Mouse (Mus musculus): Measurements from ENCODE around the gene Prdm15.

Prdm15 gene

DNA sequence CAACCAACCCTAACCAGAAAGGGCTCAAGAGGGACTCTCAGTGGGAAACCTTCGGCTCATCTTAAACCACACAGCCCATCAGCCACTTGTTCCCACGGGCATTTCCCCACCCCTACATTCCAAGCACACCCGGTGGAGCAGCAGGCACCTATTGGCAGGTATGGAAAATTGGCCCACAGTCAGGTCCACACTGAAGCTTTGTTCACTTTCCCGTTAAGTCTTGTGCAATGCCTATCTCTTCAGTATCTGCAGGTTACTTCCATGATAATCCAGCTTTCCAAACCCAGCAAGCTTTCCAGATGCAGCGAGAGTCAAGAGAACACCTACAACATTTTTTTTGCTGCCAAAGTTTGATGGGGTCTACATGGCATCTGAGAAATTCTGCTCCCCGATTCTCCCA lies 103.2 kb downstream of the Prdm15 start:
- no peak for DNase-seq (ENCODE audit: low spot score)

Measured in urinary bladder, postnatal 25 days (tissue).